Mouse (Mus musculus) heart, embryonic 15.5 days (tissue): Measurements from ENCODE around the gene Orm2. TPM values are rescaled to one million over a fixed set of nuclear protein-coding genes. Genes with fewer than 3 reads are reported as not detected.
"Not testable (repeated sequence)": the region's sequence is repeated elsewhere in the genome, so short reads cannot be mapped to it uniquely, and the experiment has no call there.

Source experiments
- ATAC-seq: fragments of 200-750 bp; cut with Nextera tagmentation; replicated peaks from 2 replicates; pipeline ENCODE4 v1.8.0; 2017; ENCODE audit warnings: low read depth, moderate TSS enrichment; ENCODE audit not compliant: insufficient number of reproducible peaks, insufficient read depth, low FRiP score
- H3K27ac ChIP-seq: fragments of 300-500 bp; sonication (generic); 2 replicates; pipeline ENCODE4 v1.5.1; 2015; ENCODE audit warnings: mild to moderate bottlenecking, inconsistent platforms
- H3K27me3 ChIP-seq: fragments of 300-500 bp; sonication (generic); 2 replicates; pipeline ENCODE4 v1.6.1; 2015; ENCODE audit warnings: inconsistent platforms
- H3K36me3 ChIP-seq: fragments of 300-500 bp; sonication (generic); 2 replicates; pipeline ENCODE4 v1.6.1; 2015; ENCODE audit warnings: mild to moderate bottlenecking, inconsistent platforms
- H3K4me1 ChIP-seq: fragments of 300-500 bp; sonication (generic); replicated peaks from 2 replicates; pipeline ENCODE4 v1.6.1; 2015; ENCODE audit warnings: inconsistent platforms
- H3K4me2 ChIP-seq: fragments of 300-500 bp; sonication (generic); 2 replicates; pipeline ENCODE4 v1.6.1; 2015; ENCODE audit warnings: inconsistent platforms, mild to moderate bottlenecking, moderate library complexity
- H3K4me3 ChIP-seq: fragments of 300-500 bp; sonication (generic); 2 replicates; pipeline ENCODE4 v1.5.1; 2015; ENCODE audit warnings: mild to moderate bottlenecking, inconsistent platforms
- H3K9ac ChIP-seq: fragments of 300-500 bp; sonication (generic); 2 replicates; pipeline ENCODE4 v1.6.1; 2015; ENCODE audit warnings: mild to moderate bottlenecking, inconsistent platforms
- H3K9me3 ChIP-seq: fragments of 300-500 bp; sonication (generic); replicated peaks from 2 replicates; pipeline ENCODE4 v1.6.1; 2016; ENCODE audit warnings: inconsistent platforms
- WGBS: fragments of 180-500 bp; shearing (Covaris S2); methylation state at CpG from one replicate; pipeline ENCODE4 v1.1.7; 2015; ENCODE audit warnings: mixed read lengths; 5-methylcytosine and 5-hydroxymethylcytosine counted together
- polyA plus RNA-seq: library from polyadenylated mRNA; unstranded; fragments of >200 nt; fragmentation: Nextera tagmentation; extraction: Ambion mirVana; gene quantifications from 2 replicates; pipeline ENCODE4 v1.2.1, GENCODE M21; 2015

The Orm2 gene
- polyA plus RNA-seq = not detected in 2 replicates

GRCm38 (mm10) chr4:63362150-63362549, at the start of gene Orm2:
Orm2 (plus strand) TSS chr4:63362449.
- no peaks in the 10 kb centered on the region for H3K9me3 ChIP-seq
- no peak within 1 kb of the TSS for H3K4me2 ChIP-seq
- H3K4me1 ChIP-seq = no peaks in the 10 kb centered on the region
- H3K4me3 ChIP-seq = no peak within 1 kb of the TSS
- no peak within 1 kb of the TSS for H3K27ac ChIP-seq
- WGBS = 75% methylated on average over 5 of the region's 5 CpGs
- H3K9ac ChIP-seq = no peak within 1 kb of the TSS
- no peak for ATAC-seq
- H3K36me3 ChIP-seq = no peaks in the 10 kb centered on the region
- H3K27me3 ChIP-seq = no peaks in the 10 kb centered on the region

GRCm38 (mm10) chr4:63314063-63314462, 48.2 kb upstream of the Orm2 start:
- Histone ChIP-seq H3K27ac (no peak overlapping the region), H3K4me2 (no peak overlapping the region), H3K36me3 (no peaks in the 10 kb centered on the region), H3K27me3 (no peaks in the 10 kb centered on the region; the same call in 1 of the 2 replicates), H3K4me3 (no peak overlapping the region), H3K9me3 (no peaks in the 10 kb centered on the region), H3K4me1 (peaks cover 24% of the 10 kb centered on the region), H3K9ac (no peak overlapping the region)
- no peak for ATAC-seq
- 77% methylated on average over 5 of the region's 5 CpGs for WGBS

GRCm38 (mm10) chr4:63316076-63316746, 46.0 kb upstream of the Orm2 start:
- Histone ChIP-seq H3K9me3 (no peaks in the 10 kb centered on the region), H3K27ac (no peak overlapping the region), H3K4me1 (peaks cover 10% of the 10 kb centered on the region; the same call in 1 of the 2 replicates), H3K36me3 (peaks cover 4% of the 10 kb centered on the region; the same call in 1 of the 2 replicates), H3K4me2 (no peak overlapping the region), H3K4me3 (no peak overlapping the region), H3K9ac (no peak overlapping the region), H3K27me3 (no peaks in the 10 kb centered on the region; the same call in 1 of the 2 replicates)
- 49% methylated on average over 9 of the region's 9 CpGs for WGBS
- ATAC-seq = peak; percentile 44; the same call in 1 of the 2 replicates

- 26% methylated on average over 3 of the region's 3 CpGs for WGBS
- not testable (repeated sequence) for H3K27me3 ChIP-seq, H3K4me3 ChIP-seq, ATAC-seq, H3K9ac ChIP-seq, H3K27ac ChIP-seq, H3K9me3 ChIP-seq, H3K4me2 ChIP-seq
- Histone ChIP-seq H3K4me1 (peaks cover 10% of the 10 kb centered on the region; the same call in 1 of the 2 replicates), H3K36me3 (peaks cover 19% of the 10 kb centered on the region)
Observed at GRCm38 (mm10) chr4:63319566-63319965, 42.7 kb upstream of the Orm2 start.

- ATAC-seq = no peak
- Histone ChIP-seq H3K36me3 (peaks cover 19% of the 10 kb centered on the region), H3K9me3 (no peaks in the 10 kb centered on the region), H3K4me1 (no peaks in the 10 kb centered on the region), H3K27me3 (no peaks in the 10 kb centered on the region), H3K4me2 (no peak overlapping the region), H3K4me3 (no peak overlapping the region), H3K9ac (no peak overlapping the region), H3K27ac (no peak overlapping the region)
- 77% methylated on average over 8 of the region's 8 CpGs for WGBS
Observed at GRCm38 (mm10) chr4:63323275-63323815, 38.9 kb upstream of the Orm2 start.

- H3K4me2 ChIP-seq = no peak overlapping the region
- no peaks in the 10 kb centered on the region for H3K4me1 ChIP-seq
- 93% methylated on average over 4 of the region's 4 CpGs for WGBS
- H3K36me3 ChIP-seq = 0 out of 2 replicates have a peak, but pooled peaks cover 4% of the 10 kb centered on the region
- H3K4me3 ChIP-seq = no peak overlapping the region
- no peaks in the 10 kb centered on the region for H3K9me3 ChIP-seq
- H3K9ac ChIP-seq = no peak overlapping the region
- no peak for ATAC-seq
- H3K27ac ChIP-seq = no peak overlapping the region
- H3K27me3 ChIP-seq = no peaks in the 10 kb centered on the region
Observed at GRCm38 (mm10) chr4:63333403-63333802, 28.8 kb upstream of the Orm2 start.

- H3K27me3 ChIP-seq = no peaks in the 10 kb centered on the region
- no peak overlapping the region for H3K9ac ChIP-seq
- WGBS = 48% methylated on average over 3 of the region's 3 CpGs
- ATAC-seq = no peak
- no peaks in the 10 kb centered on the region for H3K36me3 ChIP-seq
- no peak overlapping the region for H3K4me3 ChIP-seq
- H3K4me2 ChIP-seq = no peak overlapping the region
- no peak overlapping the region for H3K27ac ChIP-seq
- H3K4me1 ChIP-seq = no peaks in the 10 kb centered on the region
- H3K9me3 ChIP-seq = no peaks in the 10 kb centered on the region
Observed at GRCm38 (mm10) chr4:63338414-63339076, 23.7 kb upstream of the Orm2 start.

- Histone ChIP-seq H3K9me3 (no peaks in the 10 kb centered on the region), H3K9ac (no peak overlapping the region), H3K4me1 (no peaks in the 10 kb centered on the region), H3K36me3 (no peaks in the 10 kb centered on the region), H3K27me3 (no peaks in the 10 kb centered on the region), H3K27ac (no peak overlapping the region), H3K4me2 (no peak overlapping the region), H3K4me3 (no peak overlapping the region)
- ATAC-seq = no peak
- 64% methylated on average over 4 of the region's 4 CpGs for WGBS
Observed at GRCm38 (mm10) chr4:63342491-63342890, 19.8 kb upstream of the Orm2 start.

- H3K27me3 ChIP-seq = no peaks in the 10 kb centered on the region
- WGBS = 54% methylated on average over 3 of the region's 3 CpGs
- no peak for ATAC-seq
- no peak overlapping the region for H3K9ac ChIP-seq
- no peak overlapping the region for H3K4me2 ChIP-seq
- H3K4me1 ChIP-seq = no peaks in the 10 kb centered on the region
- H3K9me3 ChIP-seq = no peaks in the 10 kb centered on the region
- no peak overlapping the region for H3K27ac ChIP-seq
- H3K4me3 ChIP-seq = no peak overlapping the region
- no peaks in the 10 kb centered on the region for H3K36me3 ChIP-seq
Observed at GRCm38 (mm10) chr4:63343608-63344007, 18.6 kb upstream of the Orm2 start.

GRCm38 (mm10) chr4:63344295-63344694, 18.0 kb upstream of the Orm2 start, which contains the start of gene Orm1:
Orm1 (plus strand) TSS chr4:63344560.
- no peaks in the 10 kb centered on the region for H3K36me3 ChIP-seq
- 80% methylated on average over 8 of the region's 8 CpGs for WGBS
- H3K27me3 ChIP-seq = no peaks in the 10 kb centered on the region
- H3K9ac ChIP-seq = no peak within 1 kb of the TSS
- no peak within 1 kb of the TSS for H3K27ac ChIP-seq
- ATAC-seq = no peak
- H3K4me3 ChIP-seq = no peak within 1 kb of the TSS
- no peaks in the 10 kb centered on the region for H3K9me3 ChIP-seq
- H3K4me2 ChIP-seq = no peak within 1 kb of the TSS
- no peaks in the 10 kb centered on the region for H3K4me1 ChIP-seq

- Histone ChIP-seq H3K27me3 (no peaks in the 10 kb centered on the region), H3K4me3 (no peak overlapping the region), H3K4me1 (no peaks in the 10 kb centered on the region), H3K36me3 (no peaks in the 10 kb centered on the region), H3K4me2 (no peak overlapping the region), H3K9ac (no peak overlapping the region), H3K9me3 (no peaks in the 10 kb centered on the region), H3K27ac (no peak overlapping the region)
- no peak for ATAC-seq
Observed at GRCm38 (mm10) chr4:63345261-63345660, 17.0 kb upstream of the Orm2 start.
